ENCODE assay signal across 27 mouse cellular contexts in genomic region chr3:21993961-21994360, GRCm38 (mm10).
DNase-seq lines count a peak whose midpoint lies in the region; ATAC-seq and TF ChIP-seq lines count a peak whose summit lies in the region.
"Had no signal": no experiment of that assay in that cellular context is flagged by ENCODE, and none has a peak within 500 bp of the region (broad histone marks: within the 10 kb centered on the region; RNA-seq: fewer than 3 reads in every experiment).

No protein-coding gene starts in this region.

- H3K4me2 ChIP-seq in liver, postnatal 0 days (ENCODE audit: low read depth, low read length), result no peak overlapping the region
- H3K4me2 ChIP-seq in hindbrain, embryonic 12.5 days (replicated peaks), result no peak overlapping the region
- H3K4me2 ChIP-seq: embryonic facial prominence, embryonic 12.5 days; embryonic facial prominence, embryonic 15.5 days; forebrain, embryonic 15.5 days; heart, embryonic 13.5 days; hindbrain, embryonic 13.5 days; intestine, embryonic 15.5 days had no signal

- peaks cover 13% of the 10 kb centered on the region for H3K4me1 ChIP-seq in liver, adult 2 months (ENCODE audit: control insufficient read depth, insufficient read depth, low read length)
- H3K4me1 ChIP-seq in liver, postnatal 0 days (ENCODE audit: insufficient read depth), result peaks cover 19% of the 10 kb centered on the region
- H3K4me1 ChIP-seq in brown adipose tissue, adult 24 weeks (ENCODE audit: control insufficient read depth, insufficient read depth, insufficient read length, low read length), result peaks cover 23% of the 10 kb centered on the region
- H3K4me1 ChIP-seq in hindbrain, embryonic 12.5 days, result no peaks in the 10 kb centered on the region
- H3K4me1 ChIP-seq: embryonic facial prominence, embryonic 12.5 days; embryonic facial prominence, embryonic 15.5 days; forebrain, embryonic 15.5 days; heart, embryonic 10.5 days; hindbrain, embryonic 13.5 days; intestine, embryonic 15.5 days had no signal

- TF ChIP-seq EP300 in liver, postnatal 0 days (IDR thresholded peaks at IDR 0.05; ENCODE audit: low read depth), result no peak

- no peak overlapping the region for H3K27ac ChIP-seq in liver, adult 2 months (replicated peaks; ENCODE audit: insufficient read depth, low read depth, low read length)
- no peak overlapping the region for H3K27ac ChIP-seq in liver, postnatal 0 days (ENCODE audit: low read depth)
- H3K27ac ChIP-seq in brown adipose tissue, adult 24 weeks (replicated peaks; ENCODE audit: low read depth, low read length), result peak overlapping the region; percentile 60
- no peak overlapping the region for H3K27ac ChIP-seq in hindbrain, embryonic 12.5 days
- H3K27ac ChIP-seq: embryonic facial prominence, embryonic 12.5 days; embryonic facial prominence, embryonic 15.5 days; forebrain, embryonic 15.5 days; heart, adult 2 months; heart, embryonic 10.5 days; heart, embryonic 13.5 days; hindbrain, embryonic 13.5 days; intestine, embryonic 15.5 days had no signal

- no peak overlapping the region for H3K9ac ChIP-seq in liver, adult 2 months (ENCODE audit: low read depth, low read length)
- H3K9ac ChIP-seq in liver, postnatal 0 days (replicated peaks), result no peak overlapping the region
- no peak overlapping the region for H3K9ac ChIP-seq in hindbrain, embryonic 12.5 days
- H3K9ac ChIP-seq: embryonic facial prominence, embryonic 12.5 days; embryonic facial prominence, embryonic 15.5 days; forebrain, embryonic 15.5 days; heart, embryonic 13.5 days; hindbrain, embryonic 13.5 days; intestine, embryonic 15.5 days had no signal

- no peaks in the 10 kb centered on the region for H3K79me2 ChIP-seq in liver, adult 2 months (ENCODE audit: control insufficient read depth, insufficient read depth, low read length)

- TF ChIP-seq CTCF in liver, adult 2 months (IDR thresholded peaks at IDR 0.05; ENCODE audit: low read depth, low read length), result no peak
- no peak for TF ChIP-seq CTCF in liver, postnatal 0 days (IDR thresholded peaks at IDR 0.05; ENCODE audit: low read depth)

- 0 out of 2 replicates have a peak, but pooled peaks cover under 1% of the 10 kb centered on the region for H3K9me3 ChIP-seq in liver, postnatal 0 days (ENCODE audit: low read length)
- no peaks in the 10 kb centered on the region for H3K9me3 ChIP-seq in hindbrain, embryonic 12.5 days (replicated peaks)
- H3K9me3 ChIP-seq: embryonic facial prominence, embryonic 12.5 days; embryonic facial prominence, embryonic 15.5 days; forebrain, embryonic 15.5 days; heart, embryonic 10.5 days; hindbrain, embryonic 13.5 days; intestine, embryonic 15.5 days had no signal

- no peaks in the 10 kb centered on the region for H3K27me3 ChIP-seq in liver, adult 2 months (ENCODE audit: control insufficient read depth, insufficient read depth, low read length)
- H3K27me3 ChIP-seq in liver, postnatal 0 days (ENCODE audit: insufficient read depth, low read length), result no peaks in the 10 kb centered on the region
- H3K27me3 ChIP-seq in hindbrain, embryonic 12.5 days, result no peaks in the 10 kb centered on the region
- H3K27me3 ChIP-seq: CH12.LX; embryonic facial prominence, embryonic 12.5 days; embryonic facial prominence, embryonic 15.5 days; forebrain, embryonic 15.5 days; heart, embryonic 13.5 days; hindbrain, embryonic 13.5 days; intestine, embryonic 15.5 days; Patski had no signal

- 90% methylated on average over 2 of the region's 2 CpGs for WGBS in liver, adult 2 months
- 90% methylated on average over 2 of the region's 2 CpGs for WGBS in liver, postnatal 0 days (ENCODE audit: insufficient replicate concordance)
- 87% methylated on average over 2 of the region's 2 CpGs for WGBS in hindbrain, embryonic 12.5 days

- DNase-seq in heart, adult 11 months, result peak; percentile 59
- no peak for DNase-seq in heart, postnatal 4 days
- DNase-seq in liver, adult 2 months (ENCODE audit: extremely low read depth, low read depth, low spot score), result peak; percentile 55
- no peak for DNase-seq in liver, postnatal 0 days
- DNase-seq: adrenal gland, adult 8-10 months; adrenal gland, postnatal 36 days; B cell, adult 2 months; cerebellum, adult 11 months; cerebellum, adult 2 months; cerebellum, adult 9-11 months; cerebellum, postnatal 25 days; gastrocnemius, postnatal 25 days; heart, adult 2 months; heart, postnatal 14 days had no signal

- ATAC-seq in liver, postnatal 0 days, result no peak
- ATAC-seq in hindbrain, embryonic 12.5 days (ENCODE audit: low FRiP score), result no peak
- ATAC-seq: forebrain, embryonic 15.5 days; hindbrain, embryonic 16.5 days; intestine, embryonic 15.5 days; Patski had no signal

- H3K4me3 ChIP-seq in liver, adult 2 months (ENCODE audit: insufficient read depth, low read depth, low read length), result no peak overlapping the region
- no peak overlapping the region for H3K4me3 ChIP-seq in liver, postnatal 0 days (ENCODE audit: low read depth, low read length)
- no peak overlapping the region for H3K4me3 ChIP-seq in brown adipose tissue, adult 24 weeks (ENCODE audit: insufficient read depth, low read depth, low read length)
- no peak overlapping the region for H3K4me3 ChIP-seq in hindbrain, embryonic 12.5 days
- H3K4me3 ChIP-seq: embryonic facial prominence, embryonic 12.5 days; embryonic facial prominence, embryonic 15.5 days; forebrain, embryonic 15.5 days; heart, adult 2 months; heart, embryonic 10.5 days; heart, embryonic 13.5 days; hindbrain, embryonic 13.5 days; intestine, embryonic 15.5 days had no signal

- H3K36me3 ChIP-seq in liver, adult 2 months (ENCODE audit: control insufficient read depth, insufficient read depth, low read length), result no peaks in the 10 kb centered on the region
- no peaks in the 10 kb centered on the region for H3K36me3 ChIP-seq in liver, postnatal 0 days (replicated peaks; ENCODE audit: insufficient read depth, low read length)
- H3K36me3 ChIP-seq in hindbrain, embryonic 12.5 days, result no peaks in the 10 kb centered on the region
- H3K36me3 ChIP-seq: embryonic facial prominence, embryonic 12.5 days; embryonic facial prominence, embryonic 15.5 days; forebrain, embryonic 15.5 days; G1E; heart, embryonic 13.5 days; hindbrain, embryonic 13.5 days; intestine, embryonic 15.5 days had no signal

- no peak for TF ChIP-seq POLR2A in liver, adult 2 months (IDR thresholded peaks at IDR 0.05; ENCODE audit: extremely low read depth, insufficient read depth, low read length)

Comparison
In these comparisons a context has a peak if more than half of its experiments do, and no peak if none do; other contexts are left out.
1. DNase-seq: peak in heart, adult 11 months (single experiment) and liver, adult 2 months (single experiment); none in heart, postnatal 4 days (single experiment) and liver, postnatal 0 days (single experiment).